Mouse (Mus musculus) heart, postnatal 36 days (tissue): ENCODE data around the gene Lpin2. TPM values are rescaled to one million over a fixed set of nuclear protein-coding genes. Genes with fewer than 3 reads are reported as not detected.

ENCODE experiments used
- DNase-seq, 2 experiments: peaks; one replicate each; pipeline ENCODE4 v3.0.0; 2021 to 2022
- intact Hi-C: fragments of 180-260 bp; cut with DNase I; formaldehyde crosslinking; loops from one replicate; pipeline ENCODE4 v1.15.1; 2025
- total RNA-seq, 2 experiments: library from RNA; stranded (reverse); gene quantifications; 2 replicates each; pipeline ENCODE4 v1.2.3; 2021

The Lpin2 gene
- total RNA-seq, 2 experiments from 2014 or later: 7.0 to 7.4 TPM

- intact Hi-C loops: no loop called here
- no peak for DNase-seq
Measured at GRCm38 (mm10) chr17:71254106-71254505, 71.7 kb downstream of the Lpin2 start.

GRCm38 (mm10) chr17:71254736-71255135 is 72.4 kb downstream of the Lpin2 start:
- DNase-seq: no peak
- intact Hi-C loops: no loop called here

GRCm38 (mm10) chr17:71256068-71256615 is 73.8 kb downstream of the Lpin2 start:
- intact Hi-C loops: no loop called here
- DNase-seq: no peak

GRCm38 (mm10) chr17:71256806-71257536 is 74.6 kb downstream of the Lpin2 start:
- no peak for DNase-seq
- intact Hi-C loops: no loop called here

GRCm38 (mm10) chr17:71259727-71260126 is 77.4 kb downstream of the Lpin2 start:
- DNase-seq: no peak
- intact Hi-C loops: no loop called here

GRCm38 (mm10) chr17:71260658-71261057 is 78.3 kb downstream of the Lpin2 start:
- intact Hi-C loops: no loop called here
- DNase-seq: no peak

GRCm38 (mm10) chr17:71263136-71263535 is 80.8 kb downstream of the Lpin2 start:
- DNase-seq: no peak
- intact Hi-C loops: no loop called here

- intact Hi-C loops: no loop called here
Measured at GRCm38 (mm10) chr17:71264739-71265138, 82.4 kb downstream of the Lpin2 start.

GRCm38 (mm10) chr17:71265336-71266051 is 83.1 kb downstream of the Lpin2 start:
- intact Hi-C loops: no loop called here

More at GRCm38 (mm10) chr17:71264739-71265138, 82.4 kb downstream of the Lpin2 start:
- DNase-seq: no peak

GRCm38 (mm10) chr17:71267374-71267773 is 85.0 kb downstream of the Lpin2 start:
- intact Hi-C loops: no loop called here

More at GRCm38 (mm10) chr17:71265336-71266051, 83.1 kb downstream of the Lpin2 start:
- DNase-seq: no peak

GRCm38 (mm10) chr17:71268152-71268551 is 85.8 kb downstream of the Lpin2 start:
- no peak for DNase-seq
- intact Hi-C loops: loop anchor here (2.0 kb wide), 1 partner anchor 19 kb away; no protein-coding TSS in a partner anchor

More at GRCm38 (mm10) chr17:71267374-71267773, 85.0 kb downstream of the Lpin2 start:
- no peak for DNase-seq

- intact Hi-C loops: loop anchor here (2.0 kb wide), 1 partner anchor 18 kb away; no protein-coding TSS in a partner anchor
- no peak for DNase-seq
Measured at GRCm38 (mm10) chr17:71268599-71268998, 86.2 kb downstream of the Lpin2 start.

GRCm38 (mm10) chr17:71273901-71274300 is 91.5 kb downstream of the Lpin2 start:
- intact Hi-C loops: no loop called here

GRCm38 (mm10) chr17:71276771-71277170 is 94.4 kb downstream of the Lpin2 start:
- no peak for DNase-seq
- intact Hi-C loops: no loop called here

More at GRCm38 (mm10) chr17:71273901-71274300, 91.5 kb downstream of the Lpin2 start:
- no peak for DNase-seq

GRCm38 (mm10) chr17:71277701-71278491 is 95.5 kb downstream of the Lpin2 start:
- DNase-seq: no peak
- intact Hi-C loops: no loop called here

GRCm38 (mm10) chr17:71282716-71283115 is 100.4 kb downstream of the Lpin2 start:
- DNase-seq: no peak
- intact Hi-C loops: no loop called here

GRCm38 (mm10) chr17:71283237-71283636 is 100.9 kb downstream of the Lpin2 start:
- intact Hi-C loops: no loop called here
- peak; percentile 61 to 64 for DNase-seq

- intact Hi-C loops: no loop called here
- peak in 1 of 2 experiments; percentile 26 for DNase-seq
Measured at GRCm38 (mm10) chr17:71284890-71285289, 102.5 kb downstream of the Lpin2 start.

- peak; percentile 66 to 71 for DNase-seq
- intact Hi-C loops: loop anchor here (2.0 kb wide), 1 partner anchor 17 kb away; no protein-coding TSS in a partner anchor
Measured at GRCm38 (mm10) chr17:71285929-71286328, 103.6 kb downstream of the Lpin2 start.

GRCm38 (mm10) chr17:71287586-71287985 is 105.2 kb downstream of the Lpin2 start:
- intact Hi-C loops: loop anchor here (2.0 kb wide), 1 partner anchor 19 kb away; no protein-coding TSS in a partner anchor
- no peak for DNase-seq
